Mouse (Mus musculus) MEL (cell line): ENCODE results near the gene Fhad1. TPM values are rescaled to one million over a fixed set of nuclear protein-coding genes. Genes with fewer than 3 reads are reported as not detected.

Experiments
- DNase-seq: peaks from one replicate; pipeline ENCODE4 v3.0.0; 2011; ENCODE audit warnings: low read depth, low spot score
- H3K27ac ChIP-seq: 2 replicates; pipeline ENCODE4 v1.5.1; 2012; ENCODE audit warnings: low read depth, mild to moderate bottlenecking, control low read depth, low read length, moderate library complexity; ENCODE audit not compliant: control insufficient read depth
- H3K27me3 ChIP-seq, 2 experiments: fragments of 150-350 bp in 1 of 2; sonication (generic) in 1 of 2; 2 replicates each; pipeline ENCODE4 v1.6.1; 2012; ENCODE audit warnings: low read length in 2 of 2, mild to moderate bottlenecking in 2 of 2, improper control_type of control experiment in 1 of 2, moderate library complexity in 1 of 2; ENCODE audit not compliant: insufficient read depth in 2 of 2, control insufficient read depth in 1 of 2
- H3K36me3 ChIP-seq, 2 experiments: 2 replicates each; pipeline ENCODE4 v1.6.1; 2012 to 2014; ENCODE audit warnings: low read length in 2 of 2, improper control_type of control experiment in 1 of 2, inconsistent platforms in 1 of 2, mild to moderate bottlenecking in 1 of 2; ENCODE audit not compliant: insufficient read depth in 2 of 2, control insufficient read depth in 1 of 2
- H3K4me1 ChIP-seq, 2 experiments: fragments of 150-350 bp in 1 of 2; sonication (generic) in 1 of 2; 2 replicates each; pipeline ENCODE4 v1.6.1; 2012; ENCODE audit warnings: low read length in 2 of 2, improper control_type of control experiment in 1 of 2, mild to moderate bottlenecking in 1 of 2; ENCODE audit not compliant: insufficient read depth in 2 of 2, control insufficient read depth in 1 of 2
- H3K4me3 ChIP-seq, 2 experiments: fragments of 150-350 bp in 1 of 2; sonication (generic) in 1 of 2; 2 replicates each; pipeline ENCODE4 v1.5.1; 2012; ENCODE audit warnings: low read depth in 2 of 2, low read length in 2 of 2, mild to moderate bottlenecking in 2 of 2, moderate library complexity in 2 of 2, control low read depth in 1 of 2, improper control_type of control experiment in 1 of 2; ENCODE audit not compliant: control insufficient read depth in 1 of 2, insufficient read depth in 1 of 2
- H3K79me2 ChIP-seq: 2 replicates; pipeline ENCODE4 v1.6.1; 2012; ENCODE audit warnings: mild to moderate bottlenecking, low read length, moderate library complexity; ENCODE audit not compliant: control insufficient read depth, poor library complexity, insufficient read depth
- H3K9ac ChIP-seq: 2 replicates; pipeline ENCODE4 v1.6.1; 2012; ENCODE audit warnings: low read depth, mild to moderate bottlenecking, control low read depth, low read length, moderate library complexity; ENCODE audit not compliant: control insufficient read depth, poor library complexity, severe bottlenecking
- H3K9me3 ChIP-seq: fragments of 150-350 bp; sonication (generic); replicated peaks from 2 replicates; pipeline ENCODE4 v1.6.1; 2012; ENCODE audit warnings: mild to moderate bottlenecking, low read length, improper control_type of control experiment, moderate library complexity; ENCODE audit not compliant: insufficient read depth
- CTCF ChIP-seq, 3 experiments: IDR thresholded peaks in 2 of 3; conservative IDR thresholded peaks in 1 of 3; 2 replicates each; pipeline ENCODE4 v1.5.1; 2011 to 2012; ENCODE audit warnings: low read length in 3 of 3, low read depth in 2 of 3, mild to moderate bottlenecking in 2 of 3, improper control_type of control experiment in 1 of 3, inconsistent platforms in 1 of 3, mixed read lengths in 1 of 3, moderate library complexity in 1 of 3; ENCODE audit not compliant: control insufficient read depth in 1 of 3, insufficient read depth in 1 of 3, poor library complexity in 1 of 3, severe bottlenecking in 1 of 3
- E2F4 ChIP-seq: IDR thresholded peaks from 2 replicates; pipeline ENCODE4 v1.6.1; 2011; ENCODE audit warnings: low read depth, low read length, improper control_type of control experiment, borderline replicate concordance
- ELF1 ChIP-seq: IDR thresholded peaks from 2 replicates; pipeline ENCODE4 v1.6.1; 2014; ENCODE audit warnings: low read depth, mild to moderate bottlenecking, inconsistent platforms, low read length, improper control_type of control experiment, moderate library complexity
- EP300 ChIP-seq, 2 experiments: IDR thresholded peaks; 2 replicates each; pipeline ENCODE4 v1.6.1; 2011; ENCODE audit warnings: improper control_type of control experiment in 2 of 2, low read length in 2 of 2, low read depth in 1 of 2, mild to moderate bottlenecking in 1 of 2
- GABPA ChIP-seq: IDR thresholded peaks from 2 replicates; pipeline ENCODE4 v1.6.1; 2012; ENCODE audit warnings: low read depth, mild to moderate bottlenecking, inconsistent platforms, low read length, improper control_type of control experiment, moderate library complexity
- GATA1 ChIP-seq: IDR thresholded peaks from 2 replicates; pipeline ENCODE4 v1.6.1; 2011; ENCODE audit warnings: low read depth, low read length, improper control_type of control experiment
- HCFC1 ChIP-seq: IDR thresholded peaks from 2 replicates; pipeline ENCODE4 v1.6.1; 2012; ENCODE audit warnings: low read depth, mild to moderate bottlenecking, inconsistent platforms, low read length, improper control_type of control experiment, moderate library complexity
- JUND ChIP-seq: IDR thresholded peaks from 2 replicates; pipeline ENCODE4 v1.6.1; 2011; ENCODE audit warnings: low read depth, mild to moderate bottlenecking, improper control_type of control experiment, low read length
- KAT2A ChIP-seq: conservative IDR thresholded peaks from 2 replicates; pipeline ENCODE4 v1.6.1; 2012; ENCODE audit warnings: low read depth, low read length, improper control_type of control experiment, inconsistent platforms
- MAFK ChIP-seq: IDR thresholded peaks from 2 replicates; pipeline ENCODE4 v1.6.1; 2011; ENCODE audit warnings: low read depth, mild to moderate bottlenecking, low read length, improper control_type of control experiment, borderline replicate concordance
- MAZ ChIP-seq: IDR thresholded peaks from 2 replicates; pipeline ENCODE4 v1.6.1; 2012; ENCODE audit warnings: low read depth, mild to moderate bottlenecking, inconsistent platforms, low read length, improper control_type of control experiment
- MEF2A ChIP-seq: IDR thresholded peaks from 2 replicates; pipeline ENCODE4 v1.6.1; 2014; ENCODE audit warnings: low read depth, mild to moderate bottlenecking, inconsistent platforms, low read length, improper control_type of control experiment; ENCODE audit not compliant: poor library complexity, insufficient replicate concordance, severe bottlenecking; ENCODE audit errors: extremely low read depth
- MYB ChIP-seq: IDR thresholded peaks from 2 replicates; pipeline ENCODE4 v1.6.1; 2011; ENCODE audit warnings: mild to moderate bottlenecking, low read depth, low read length, improper control_type of control experiment
- NELFE ChIP-seq: IDR thresholded peaks from 2 replicates; pipeline ENCODE4 v1.6.1; 2011; ENCODE audit warnings: low read depth, low read length, improper control_type of control experiment
- NRF1 ChIP-seq: IDR thresholded peaks from 2 replicates; pipeline ENCODE4 v1.6.1; 2014; ENCODE audit warnings: low read depth, mild to moderate bottlenecking, inconsistent platforms, low read length, improper control_type of control experiment, moderate library complexity; ENCODE audit not compliant: poor library complexity, insufficient read depth, severe bottlenecking
- POLR2A ChIP-seq, 2 experiments: IDR thresholded peaks; 2 replicates each; pipeline ENCODE4 v1.6.1; 2011 to 2012; ENCODE audit warnings: low read length in 2 of 2, mild to moderate bottlenecking in 2 of 2, control low read depth in 1 of 2, improper control_type of control experiment in 1 of 2, low read depth in 1 of 2, moderate library complexity in 1 of 2; ENCODE audit not compliant: control insufficient read depth in 1 of 2, insufficient read depth in 1 of 2, poor library complexity in 1 of 2
- POLR2AphosphoS2 ChIP-seq: IDR thresholded peaks from 2 replicates; pipeline ENCODE4 v1.6.1; 2011; ENCODE audit warnings: low read length, improper control_type of control experiment
- POLR2AphosphoS5 ChIP-seq: IDR thresholded peaks from 2 replicates; pipeline ENCODE4 v1.6.1; 2012; ENCODE audit warnings: low read depth, borderline replicate concordance, mild to moderate bottlenecking, inconsistent platforms, low read length, moderate library complexity, mixed read lengths
- RAD21 ChIP-seq: IDR thresholded peaks from 2 replicates; pipeline ENCODE4 v1.6.1; 2011; ENCODE audit warnings: mild to moderate bottlenecking, low read depth, low read length, improper control_type of control experiment
- SIN3A ChIP-seq: IDR thresholded peaks from 2 replicates; pipeline ENCODE4 v1.6.1; 2012; ENCODE audit warnings: low read length, improper control_type of control experiment, inconsistent platforms
- TBP ChIP-seq: IDR thresholded peaks from 2 replicates; pipeline ENCODE4 v1.8.0; 2011; ENCODE audit warnings: low read depth, low read length, improper control_type of control experiment
- TCF12 ChIP-seq: IDR thresholded peaks from 2 replicates; pipeline ENCODE4 v1.6.1; 2014; ENCODE audit warnings: low read depth, mild to moderate bottlenecking, inconsistent platforms, low read length, improper control_type of control experiment, moderate library complexity
- ZC3H11A ChIP-seq: IDR thresholded peaks from 2 replicates; pipeline ENCODE4 v1.6.1; 2012; ENCODE audit warnings: low read depth, mild to moderate bottlenecking, inconsistent platforms, low read length, improper control_type of control experiment
- ZKSCAN1 ChIP-seq: IDR thresholded peaks from 2 replicates; pipeline ENCODE4 v1.6.1; 2012; ENCODE audit warnings: low read depth, mild to moderate bottlenecking, inconsistent platforms, low read length, improper control_type of control experiment, moderate library complexity
- ZNF384 ChIP-seq: IDR thresholded peaks from 2 replicates; pipeline ENCODE4 v1.6.1; 2012; ENCODE audit warnings: low read depth, mild to moderate bottlenecking, inconsistent platforms, low read length, improper control_type of control experiment
- polyA plus RNA-seq, 2 experiments: library from polyadenylated mRNA; stranded (reverse) in 1 of 2; unstranded in 1 of 2; fragments of >175 nt in 1 of 2; fragments of >200 nt in 1 of 2; gene quantifications; 2 replicates each; pipeline versions ENCODE4 v1.2.1 to v1.2.4; 2012; ENCODE audit warnings: low replicate concordance in 2 of 2, low read depth in 1 of 2; ENCODE audit not compliant: insufficient read length in 2 of 2, insufficient read depth in 1 of 2, missing spikeins in 1 of 2
- total RNA-seq: library from RNA; depleted of rRNA; stranded (reverse); fragments of 300-350 nt; gene quantifications from 2 replicates; pipeline ENCODE4 v1.2.3, GENCODE M21; 2012

Gene Fhad1
- total and polyA plus RNA-seq, 3 experiments, result not detected

GRCm38 (mm10) chr4:142037897-142038296 lies 23.0 kb upstream of the Fhad1 start:
- Histone ChIP-seq H3K9ac (no peak overlapping the region), H3K9me3 (no peaks in the 10 kb centered on the region), H3K4me1 (no peaks in the 10 kb centered on the region), H3K27ac (no peak overlapping the region), H3K79me2 (no peaks in the 10 kb centered on the region; the same call in 1 of the 2 replicates), H3K27me3 (no peaks in the 10 kb centered on the region), H3K36me3 (no peaks in the 10 kb centered on the region), H3K4me3 (no peak overlapping the region)
- DNase-seq, result no peak
- no peak for TF ChIP-seq RAD21
- TF ChIP-seq MYB, result no peak
- no peak for TF ChIP-seq ZC3H11A
- TF ChIP-seq POLR2AphosphoS5, result no peak
- TF ChIP-seq POLR2A (IDR thresholded peaks at IDR 0.05; ENCODE audit: control insufficient read depth in 1 of 2, insufficient read depth in 1 of 2, low read depth in 1 of 2, low read length in 2 of 2, poor library complexity in 1 of 2), result no peak
- no peak for TF ChIP-seq E2F4
- no peak for TF ChIP-seq KAT2A
- TF ChIP-seq GATA1, result no peak
- TF ChIP-seq MEF2A, result no peak
- no peak for TF ChIP-seq EP300 (IDR thresholded peaks at IDR 0.05; ENCODE audit: low read depth in 1 of 2, low read length in 2 of 2)
- TF ChIP-seq MAZ, result no peak
- TF ChIP-seq ELF1, result no peak
- no peak for TF ChIP-seq NELFE
- no peak for TF ChIP-seq CTCF (IDR thresholded peaks at IDR 0.05 in 2 of 3, conservative IDR thresholded peaks at IDR 0.05 in 1 of 3; ENCODE audit: control insufficient read depth in 1 of 3, insufficient read depth in 1 of 3, low read depth in 2 of 3, low read length in 3 of 3, poor library complexity in 1 of 3, severe bottlenecking in 1 of 3)
- TF ChIP-seq HCFC1, result no peak
- TF ChIP-seq POLR2AphosphoS2, result no peak
- no peak for TF ChIP-seq JUND
- TF ChIP-seq MAFK, result no peak

DNA sequence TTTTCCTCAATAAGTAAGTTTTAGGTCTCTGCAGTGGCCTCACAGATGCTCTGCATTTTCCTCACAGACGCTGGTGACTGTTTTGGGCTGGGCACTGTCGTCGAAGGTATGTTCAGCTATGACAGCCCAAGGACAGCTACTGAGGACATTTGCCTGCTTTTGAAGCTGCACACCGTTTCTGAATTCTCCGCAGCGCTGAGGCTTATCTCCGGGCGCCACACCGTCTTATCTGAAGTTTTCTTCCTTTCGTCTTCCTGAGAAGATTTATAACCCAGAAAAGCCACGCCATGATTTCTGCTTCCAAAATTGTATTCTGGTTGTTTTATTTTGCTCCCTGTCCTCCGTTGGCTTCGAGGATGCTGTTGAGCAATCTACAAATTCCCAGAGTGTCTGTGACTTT lies 13.7 kb upstream of the Fhad1 start:
- Histone ChIP-seq H3K79me2 (no peaks in the 10 kb centered on the region), H3K27me3 (no peaks in the 10 kb centered on the region), H3K36me3 (no peaks in the 10 kb centered on the region), H3K27ac (no peak overlapping the region), H3K4me1 (no peaks in the 10 kb centered on the region), H3K4me3 (no peak overlapping the region), H3K9me3 (no peaks in the 10 kb centered on the region), H3K9ac (no peak overlapping the region)
- TF ChIP-seq GABPA (no peak), ZKSCAN1 (no peak), MYB (no peak), TBP (no peak), CTCF (IDR thresholded peaks at IDR 0.05 in 2 of 3, conservative IDR thresholded peaks at IDR 0.05 in 1 of 3; ENCODE audit: control insufficient read depth in 1 of 3, insufficient read depth in 1 of 3, low read depth in 2 of 3, low read length in 3 of 3, poor library complexity in 1 of 3, severe bottlenecking in 1 of 3) (no peak), ZNF384 (no peak), NRF1 (no peak), SIN3A (no peak), JUND (no peak), ZC3H11A (no peak), TCF12 (no peak), POLR2AphosphoS2 (no peak)
- DNase-seq, result no peak
